Mouse (Mus musculus) lung, adult 2 months (tissue): Measurements from ENCODE around the gene Klc2.
A peak's percentile ranks its signal among the peaks of the same experiment; 100 is the strongest.

Source experiments
- CTCF ChIP-seq: fragments of 200-500 bp; IDR thresholded peaks from 2 replicates; pipeline ENCODE4 v1.5.1; 2011; ENCODE audit warnings: mild to moderate bottlenecking, low read length, control low read depth; ENCODE audit not compliant: insufficient read depth
- POLR2A ChIP-seq: fragments of 200-500 bp; IDR thresholded peaks from 2 replicates; pipeline ENCODE4 v1.6.1; 2011; ENCODE audit warnings: low read depth, mild to moderate bottlenecking, control low read depth, low read length, borderline replicate concordance; ENCODE audit errors: extremely low read depth

DNA sequence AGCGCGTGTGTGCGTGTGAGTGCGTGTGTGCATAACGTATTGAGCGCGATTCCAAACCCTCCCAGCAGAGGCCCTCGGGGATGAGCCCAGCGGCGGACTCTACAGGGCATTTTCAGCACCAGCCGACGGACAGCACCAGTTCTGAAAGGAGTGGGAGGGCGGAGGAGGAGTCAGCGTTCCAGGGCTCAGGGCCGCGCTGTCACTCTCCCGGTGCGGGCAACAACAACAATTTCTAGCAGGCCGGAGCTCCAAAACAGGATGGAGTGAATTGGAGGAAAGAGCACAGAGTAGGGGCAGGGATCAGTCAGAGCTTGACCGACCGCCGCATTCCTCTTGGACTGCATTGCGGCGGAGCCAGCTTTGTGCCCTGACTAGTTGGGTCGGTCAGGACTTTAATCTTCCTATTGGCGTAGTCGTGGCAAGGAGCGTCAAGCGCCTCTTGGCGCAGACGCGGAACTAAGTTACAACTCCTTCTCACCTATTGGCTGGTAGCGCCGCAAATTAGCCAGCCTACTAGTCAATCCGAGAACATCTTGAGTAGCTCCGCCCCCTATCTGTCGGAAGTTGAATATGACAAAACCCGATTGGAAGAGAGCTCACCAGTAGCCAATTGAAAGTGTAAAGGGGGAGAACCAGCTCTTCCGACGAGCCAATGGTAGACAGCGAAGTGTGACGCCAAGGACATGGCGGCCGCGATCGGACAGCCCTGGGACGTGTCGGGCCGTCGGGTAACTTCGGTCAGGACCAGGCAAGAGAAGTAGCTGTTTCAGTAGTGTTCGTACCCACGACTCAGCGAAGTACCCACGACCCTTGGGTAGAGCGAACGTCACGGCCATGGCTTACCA, 30.3 kb downstream of the Klc2 start, which contains the start of gene Yif1a:
- peak; percentile 55 for TF ChIP-seq CTCF
- peak; percentile 95 for TF ChIP-seq POLR2A
